Mouse (Mus musculus): ENCODE measurements at regions not wholly inside any gene's neighbourhood (a gene's known extent, or its start where the extent isn't known, plus 50 kb on each side); places are given as distances from the start of the nearest gene placed in this dataset.

GRCm38 (mm10) chr17:79206563-79206962, 148.3 kb downstream of the Cdc42ep3 start:
- TF ChIP-seq CTCF (conservative IDR thresholded peaks at IDR 0.05; ENCODE audit: low read length) (peak; percentile 32; the same call in 1 of the 2 replicates), NANOG (IDR thresholded peaks at IDR 0.05; ENCODE audit: borderline replicate concordance, low read length) (no peak), POU5F1 (IDR thresholded peaks at IDR 0.05; ENCODE audit: borderline replicate concordance, low read length) (no peak)

All from E14TG2a.4 (cell line).